Mouse (Mus musculus) spleen, postnatal 36 days (tissue): ENCODE results near the gene Scoc.

Experiments used
- DNase-seq, 2 experiments: peaks; one replicate each; pipeline ENCODE4 v3.0.0; 2022; ENCODE audit warnings: low spot score in 2 of 2, mixed read lengths in 1 of 2

Gene Scoc

GRCm38 (mm10) chr8:83397726-83398125 is 60.5 kb downstream of the Scoc start:
- no peak for DNase-seq

- DNase-seq, result no peak
These were observed 61.5 kb downstream of the Scoc start for GRCm38 (mm10) chr8:83396680-83397079.

GRCm38 (mm10) chr8:83394325-83394724 is 63.9 kb downstream of the Scoc start:
- DNase-seq, result no peak

- no peak for DNase-seq
These were observed 65.7 kb downstream of the Scoc start for GRCm38 (mm10) chr8:83392521-83392920.

GRCm38 (mm10) chr8:83390006-83390701 is 68.0 kb downstream of the Scoc start:
- DNase-seq, result no peak

GRCm38 (mm10) chr8:83389316-83390005 is 68.7 kb downstream of the Scoc start, which contains the start of gene Clgn:
Clgn (plus strand) TSS chr8:83389867.
- peak in 1 of 2 experiments; percentile 21 for DNase-seq

GRCm38 (mm10) chr8:83382850-83383249 is 75.3 kb downstream of the Scoc start:
- DNase-seq, result no peak

GRCm38 (mm10) chr8:83381016-83381415 is 77.2 kb downstream of the Scoc start:
- DNase-seq, result no peak

GRCm38 (mm10) chr8:83380141-83380540 is 78.0 kb downstream of the Scoc start:
- DNase-seq, result no peak
